Mouse (Mus musculus) intestine, embryonic 16.5 days (tissue): ENCODE measurements around the gene Umod. TPM values are rescaled to one million over a fixed set of nuclear protein-coding genes. Genes with fewer than 3 reads are reported as not detected.

Experiments used
- ATAC-seq: fragments of 200-750 bp; cut with Nextera tagmentation; 2 replicates; pipeline ENCODE4 v1.8.0; 2017; ENCODE audit warnings: moderate TSS enrichment, moderate library complexity
- H3K27ac ChIP-seq: fragments of 300-500 bp; sonication (generic); 2 replicates; pipeline ENCODE4 v1.5.1; 2014; ENCODE audit warnings: mild to moderate bottlenecking, low read length
- H3K27me3 ChIP-seq: fragments of 300-500 bp; sonication (generic); replicated peaks from 2 replicates; pipeline ENCODE4 v1.6.1; 2014; ENCODE audit warnings: low read length, control low read depth, mixed read lengths; ENCODE audit not compliant: control insufficient read depth, insufficient read depth
- H3K36me3 ChIP-seq: fragments of 300-500 bp; sonication (generic); 2 replicates; pipeline ENCODE4 v1.6.1; 2014; ENCODE audit warnings: low read length, control low read depth; ENCODE audit not compliant: control insufficient read depth, insufficient read depth
- H3K4me1 ChIP-seq: fragments of 300-500 bp; sonication (generic); 2 replicates; pipeline ENCODE4 v1.6.1; 2014; ENCODE audit warnings: low read length, control low read depth, mixed read lengths; ENCODE audit not compliant: control insufficient read depth, insufficient read depth
- H3K4me2 ChIP-seq: fragments of 300-500 bp; sonication (generic); 2 replicates; pipeline ENCODE4 v1.6.1; 2014; ENCODE audit warnings: low read depth, low read length, control low read depth
- H3K4me3 ChIP-seq: fragments of 300-500 bp; sonication (generic); 2 replicates; pipeline ENCODE4 v1.5.1; 2014; ENCODE audit warnings: mild to moderate bottlenecking, low read length
- H3K9ac ChIP-seq: fragments of 300-500 bp; sonication (generic); 2 replicates; pipeline ENCODE4 v1.6.1; 2014; ENCODE audit warnings: low read depth, low read length
- H3K9me3 ChIP-seq: fragments of 300-500 bp; sonication (generic); 2 replicates; pipeline ENCODE4 v1.6.1; 2016; ENCODE audit warnings: low read length, control low read depth; ENCODE audit not compliant: control insufficient read depth
- WGBS: fragments of 180-500 bp; shearing (Covaris S2); extraction: QIAGEN DNeasy Blood & Tissue Kit; methylation state at CpG from one replicate; pipeline ENCODE4 v1.1.7; 2014; 5-methylcytosine and 5-hydroxymethylcytosine counted together
- polyA plus RNA-seq: library from polyadenylated mRNA; unstranded; fragments of >200 nt; fragmentation: Nextera tagmentation; extraction: Ambion mirVana; gene quantifications from 2 replicates; pipeline ENCODE4 v1.2.1, GENCODE M21; 2015

Gene Umod
- polyA plus RNA-seq, 1 experiment from 2014 or later: not detected

DNA sequence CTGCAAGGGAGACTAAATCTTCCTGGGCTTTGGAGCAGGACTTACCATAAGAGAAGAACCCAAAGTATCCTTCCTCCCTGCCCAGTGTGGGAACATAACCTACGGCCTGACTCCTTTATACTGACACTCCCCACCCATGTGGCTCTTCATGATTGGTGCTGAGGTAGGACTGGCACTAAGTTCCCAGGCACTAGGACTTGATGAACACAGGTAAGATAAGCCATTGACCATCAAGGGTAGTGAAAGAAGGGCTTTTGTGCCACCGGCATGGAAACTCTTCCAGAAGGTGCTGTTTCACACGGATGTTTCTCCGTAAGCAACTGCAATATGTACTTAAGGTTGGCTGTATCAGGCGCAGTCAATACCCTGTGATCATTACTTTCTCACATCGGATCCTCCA, 19.9 kb downstream of the Umod start, which contains the start of gene Gp2:
Gene Gp2 (minus strand): TSS at position 101 of the 400 bp plus-strand sequence.
- 86% methylated on average over 6 of the region's 6 CpGs for WGBS
- Histone ChIP-seq H3K4me3 (no peak within 1 kb of the TSS), H3K27ac (no peak within 1 kb of the TSS), H3K9ac (no peak within 1 kb of the TSS), H3K36me3 (no peaks in the 10 kb centered on the region), H3K9me3 (no peaks in the 10 kb centered on the region), H3K27me3 (no peaks in the 10 kb centered on the region), H3K4me2 (no peak within 1 kb of the TSS), H3K4me1 (no peaks in the 10 kb centered on the region)
- no peak for ATAC-seq

DNA sequence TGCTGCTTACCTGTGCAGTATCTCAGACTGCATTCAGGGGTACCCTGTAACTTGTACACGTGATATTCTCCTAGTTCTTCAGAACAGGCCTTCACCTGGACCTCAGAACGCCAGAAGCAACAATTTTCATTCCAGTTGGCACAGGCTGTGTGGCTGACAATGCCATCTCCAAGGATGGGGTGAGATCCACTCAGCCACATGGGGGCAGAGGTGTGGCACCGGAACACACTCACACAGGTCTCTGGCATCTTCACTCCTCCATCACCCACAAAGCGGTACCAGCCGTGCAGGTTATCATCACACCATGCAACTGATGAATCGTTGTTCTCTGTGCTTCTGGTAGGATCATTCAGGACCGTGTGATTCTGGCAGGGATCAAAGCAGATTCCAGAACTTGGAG, 24.9 kb downstream of the Umod start:
- no peak overlapping the region for H3K9ac ChIP-seq
- no peaks in the 10 kb centered on the region for H3K4me1 ChIP-seq
- no peak for ATAC-seq
- H3K4me2 ChIP-seq: no peak overlapping the region
- no peak overlapping the region for H3K27ac ChIP-seq
- no peaks in the 10 kb centered on the region for H3K27me3 ChIP-seq
- H3K9me3 ChIP-seq: no peaks in the 10 kb centered on the region
- WGBS: 79% methylated on average over 7 of the region's 7 CpGs
- H3K4me3 ChIP-seq: no peak overlapping the region
- no peaks in the 10 kb centered on the region for H3K36me3 ChIP-seq

DNA sequence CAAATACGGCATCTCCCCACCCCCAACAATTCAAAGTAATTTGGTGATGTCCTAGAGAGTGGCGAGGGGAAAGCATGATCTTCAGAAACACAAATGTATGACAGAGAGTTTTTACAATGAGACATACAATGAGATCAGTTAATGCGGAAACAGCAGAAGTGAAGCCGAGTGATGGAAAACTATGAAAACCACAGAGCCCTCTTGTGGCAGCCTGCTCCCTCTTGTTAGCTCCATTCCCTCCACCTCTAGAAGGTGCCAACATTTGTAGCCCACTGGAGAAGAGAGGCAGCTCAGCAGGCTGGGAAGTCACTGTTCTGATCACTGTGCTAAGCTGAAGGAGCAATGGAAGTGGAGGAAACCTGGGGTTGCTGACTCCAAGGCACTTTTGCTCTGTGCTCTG, 35.2 kb downstream of the Umod start:
- Histone ChIP-seq H3K4me2 (no peak overlapping the region), H3K27ac (no peak overlapping the region), H3K9me3 (no peaks in the 10 kb centered on the region), H3K4me1 (no peaks in the 10 kb centered on the region), H3K36me3 (no peaks in the 10 kb centered on the region), H3K4me3 (no peak overlapping the region), H3K9ac (no peak overlapping the region), H3K27me3 (no peaks in the 10 kb centered on the region)
- ATAC-seq: no peak
- WGBS: 68% methylated on average over 4 of the region's 4 CpGs

DNA sequence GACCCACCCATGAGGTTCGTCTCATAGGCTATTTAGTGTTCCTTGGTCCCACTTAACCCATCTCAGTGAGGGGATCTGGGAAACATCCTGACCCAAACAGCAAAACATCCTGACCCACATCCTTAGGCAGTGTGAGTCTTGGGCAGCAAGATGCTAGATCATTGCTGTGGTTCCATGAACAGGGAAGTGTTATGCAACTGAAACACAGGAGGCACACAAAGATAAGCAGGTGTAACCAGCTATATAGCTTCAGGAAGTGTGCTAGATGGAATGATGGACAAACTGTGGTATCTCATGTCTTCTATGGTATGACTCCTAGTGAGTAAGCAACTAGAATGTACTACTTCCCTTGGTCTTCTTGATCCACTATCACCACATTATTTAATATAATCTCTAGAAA, 37.1 kb downstream of the Umod start:
- no peak for ATAC-seq
- Histone ChIP-seq H3K4me2 (no peak overlapping the region), H3K9me3 (no peaks in the 10 kb centered on the region), H3K9ac (no peak overlapping the region), H3K4me3 (no peak overlapping the region), H3K27me3 (no peaks in the 10 kb centered on the region), H3K36me3 (no peaks in the 10 kb centered on the region), H3K4me1 (no peaks in the 10 kb centered on the region), H3K27ac (no peak overlapping the region)
- 68% methylated on average over 1 of the region's 1 CpGs for WGBS

DNA sequence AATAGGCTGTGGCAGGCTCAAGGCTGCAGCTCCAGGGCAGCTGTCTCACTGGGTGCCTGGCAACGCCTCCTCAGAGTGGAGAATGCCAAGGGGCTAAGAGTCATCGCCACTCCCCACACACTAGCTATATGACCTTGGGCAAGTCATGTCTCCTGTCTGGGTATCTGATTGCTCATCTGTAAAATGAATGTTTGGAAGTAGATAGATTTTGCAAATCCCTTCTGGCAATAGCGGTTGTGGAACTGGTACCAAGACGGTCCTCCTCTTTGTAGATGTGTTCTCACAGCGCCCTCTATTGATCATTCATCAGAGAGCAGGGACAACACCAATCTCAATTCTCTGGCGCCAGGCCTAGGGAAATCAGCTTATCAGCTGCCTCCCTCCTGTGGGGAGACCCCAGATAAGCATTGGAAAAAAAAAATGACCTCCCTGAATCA, 51.9 kb downstream of the Umod start:
- ATAC-seq: no peak
- Histone ChIP-seq H3K4me2 (no peak overlapping the region), H3K36me3 (no peaks in the 10 kb centered on the region), H3K4me3 (no peak overlapping the region), H3K9me3 (no peaks in the 10 kb centered on the region), H3K9ac (no peak overlapping the region), H3K27me3 (no peaks in the 10 kb centered on the region), H3K4me1 (no peaks in the 10 kb centered on the region), H3K27ac (no peak overlapping the region)
- WGBS: 17% methylated on average over 6 of the region's 6 CpGs

DNA sequence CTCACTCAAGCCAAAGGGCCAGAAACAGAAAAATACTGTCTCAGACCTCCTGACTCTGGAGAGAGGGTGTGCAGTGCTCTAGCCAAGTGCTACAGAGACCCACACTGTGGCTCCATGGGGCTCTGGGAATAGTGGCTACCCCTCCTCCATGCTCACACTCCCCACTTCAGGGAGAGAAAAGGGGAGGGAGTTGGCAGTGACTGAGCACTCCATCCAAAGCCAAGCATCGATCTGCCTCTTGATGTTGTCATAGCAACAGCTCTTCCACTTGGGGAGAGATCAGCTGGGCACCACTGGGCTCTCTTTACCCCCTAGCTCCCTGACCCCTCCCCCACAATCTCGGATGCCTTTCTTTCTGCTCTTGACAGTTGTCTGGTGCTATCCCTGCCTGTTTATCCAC, 58.4 kb downstream of the Umod start:
- ATAC-seq: no peak
- WGBS: 23% methylated on average over 2 of the region's 2 CpGs
- H3K4me2 ChIP-seq: no peak overlapping the region

DNA sequence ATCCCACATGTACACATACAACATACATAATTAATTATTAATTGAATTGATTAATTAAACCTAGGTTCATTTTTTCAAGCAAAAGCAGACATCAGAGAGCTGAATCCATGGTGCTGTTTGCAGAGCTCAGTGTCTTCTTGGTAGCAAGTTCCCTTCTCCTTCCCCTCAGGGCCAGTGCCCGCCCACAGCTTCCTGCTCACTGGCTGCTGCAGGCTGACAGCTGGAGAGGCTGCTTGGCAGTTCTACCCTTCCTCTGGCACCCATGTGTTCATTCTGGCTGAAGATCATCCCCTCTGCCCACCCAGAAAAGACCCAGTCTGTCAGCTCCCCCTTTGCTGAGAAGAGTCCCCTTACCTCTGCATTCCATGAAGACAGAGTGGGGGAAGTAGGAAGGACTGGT, 60.6 kb downstream of the Umod start:
- H3K9ac ChIP-seq: no peak overlapping the region
- WGBS: 76% methylated on average over 1 of the region's 1 CpGs
- H3K4me2 ChIP-seq: no peak overlapping the region
- H3K9me3 ChIP-seq: no peaks in the 10 kb centered on the region
- no peaks in the 10 kb centered on the region for H3K36me3 ChIP-seq
- no peak for ATAC-seq
- no peak overlapping the region for H3K27ac ChIP-seq
- no peaks in the 10 kb centered on the region for H3K4me1 ChIP-seq
- no peaks in the 10 kb centered on the region for H3K27me3 ChIP-seq
- no peak overlapping the region for H3K4me3 ChIP-seq

More for the DNA sequence above, 58.4 kb downstream of the Umod start:
- H3K9ac ChIP-seq: no peak overlapping the region
- H3K9me3 ChIP-seq: no peaks in the 10 kb centered on the region
- no peaks in the 10 kb centered on the region for H3K4me1 ChIP-seq
- no peaks in the 10 kb centered on the region for H3K27me3 ChIP-seq
- no peak overlapping the region for H3K4me3 ChIP-seq
- H3K36me3 ChIP-seq: no peaks in the 10 kb centered on the region
- H3K27ac ChIP-seq: no peak overlapping the region

Other genes with a start within 250 kb of the Umod start
- gene Gp2, start 20.0 kb downstream of the Umod start, polyA plus RNA-seq: 0.59 and 0.89 TPM in 2 replicates
- gene Acsm5, start 40.2 kb upstream of the Umod start, polyA plus RNA-seq: 0.07 TPM in 1 of 2 replicates, not detected in the other
- not detected in 2 replicates for gene Pdilt, start 44.2 kb upstream of the Umod start, polyA plus RNA-seq
- gene Acsm2, start 75.1 kb upstream of the Umod start, polyA plus RNA-seq: not detected in 2 replicates
- gene Acsm1, start 127.7 kb upstream of the Umod start, polyA plus RNA-seq: 0.09 and 0.10 TPM in 2 replicates
- not detected in 2 replicates for gene Acsm4, start 210.7 kb upstream of the Umod start, polyA plus RNA-seq
- 53.8 and 56.4 TPM in 2 replicates for gene Thumpd1, start 241.5 kb upstream of the Umod start, polyA plus RNA-seq